Mouse (Mus musculus): Measurements from ENCODE around the gene Atp1b2. TPM values are rescaled to one million over a fixed set of nuclear protein-coding genes. Genes with fewer than 3 reads are reported as not detected.

The Atp1b2 gene
- polyA plus RNA-seq, 1 experiment: not detected

- peaks cover 7% of the 10 kb centered on the region for H3K4me1 ChIP-seq (ENCODE audit: control insufficient read depth, insufficient read depth, low read length)
- H3K27ac ChIP-seq (ENCODE audit: insufficient read depth, low read depth, low read length): no peak overlapping the region
- H3K4me3 ChIP-seq (ENCODE audit: insufficient read depth, low read length): no peak overlapping the region
- TF ChIP-seq POLR2A (IDR thresholded peaks at IDR 0.05; ENCODE audit: borderline replicate concordance, low read depth, low read length) (no peak), CTCF (IDR thresholded peaks at IDR 0.05; ENCODE audit: low read depth, low read length) (no peak)
Measured at GRCm38 (mm10) chr11:69592799-69593198, 12.9 kb downstream of the Atp1b2 start.

- H3K27ac ChIP-seq (ENCODE audit: insufficient read depth, low read depth, low read length): no peak overlapping the region
- no peak for TF ChIP-seq POLR2A (IDR thresholded peaks at IDR 0.05; ENCODE audit: borderline replicate concordance, low read depth, low read length)
- TF ChIP-seq CTCF (IDR thresholded peaks at IDR 0.05; ENCODE audit: low read depth, low read length): no peak
- H3K4me1 ChIP-seq (ENCODE audit: control insufficient read depth, insufficient read depth, low read length): peaks cover 7% of the 10 kb centered on the region
- no peak overlapping the region for H3K4me3 ChIP-seq (ENCODE audit: insufficient read depth, low read length)
Measured at GRCm38 (mm10) chr11:69591899-69592637, 13.7 kb downstream of the Atp1b2 start.

GRCm38 (mm10) chr11:69591424-69591823, 14.3 kb downstream of the Atp1b2 start:
- TF ChIP-seq POLR2A (IDR thresholded peaks at IDR 0.05; ENCODE audit: borderline replicate concordance, low read depth, low read length) (no peak), CTCF (IDR thresholded peaks at IDR 0.05; ENCODE audit: low read depth, low read length) (no peak)
- H3K27ac ChIP-seq (ENCODE audit: insufficient read depth, low read depth, low read length): no peak overlapping the region
- peaks cover 12% of the 10 kb centered on the region for H3K4me1 ChIP-seq (ENCODE audit: control insufficient read depth, insufficient read depth, low read length)
- H3K4me3 ChIP-seq (ENCODE audit: insufficient read depth, low read length): no peak overlapping the region

GRCm38 (mm10) chr11:69590622-69591021, 15.1 kb downstream of the Atp1b2 start:
- Histone ChIP-seq H3K27ac (ENCODE audit: insufficient read depth, low read depth, low read length) (no peak overlapping the region), H3K4me1 (ENCODE audit: control insufficient read depth, insufficient read depth, low read length) (peaks cover 16% of the 10 kb centered on the region), H3K4me3 (ENCODE audit: insufficient read depth, low read length) (no peak overlapping the region)
- TF ChIP-seq CTCF (IDR thresholded peaks at IDR 0.05; ENCODE audit: low read depth, low read length) (no peak), POLR2A (IDR thresholded peaks at IDR 0.05; ENCODE audit: borderline replicate concordance, low read depth, low read length) (no peak)

GRCm38 (mm10) chr11:69589207-69589834, 16.4 kb downstream of the Atp1b2 start:
- H3K27ac ChIP-seq (ENCODE audit: insufficient read depth, low read depth, low read length): no peak overlapping the region
- TF ChIP-seq POLR2A (IDR thresholded peaks at IDR 0.05; ENCODE audit: borderline replicate concordance, low read depth, low read length) (no peak), CTCF (IDR thresholded peaks at IDR 0.05; ENCODE audit: low read depth, low read length) (no peak)
- peaks cover 23% of the 10 kb centered on the region for H3K4me1 ChIP-seq (ENCODE audit: control insufficient read depth, insufficient read depth, low read length)
- H3K4me3 ChIP-seq (ENCODE audit: insufficient read depth, low read length): no peak overlapping the region

GRCm38 (mm10) chr11:69585718-69586325, 19.9 kb downstream of the Atp1b2 start:
- Histone ChIP-seq H3K4me3 (ENCODE audit: insufficient read depth, low read length) (no peak overlapping the region), H3K27ac (ENCODE audit: insufficient read depth, low read depth, low read length) (0 out of 2 replicates have a peak overlapping the region, but pooled peaks have one; percentile 5), H3K4me1 (ENCODE audit: control insufficient read depth, insufficient read depth, low read length) (peaks cover 39% of the 10 kb centered on the region)
- TF ChIP-seq POLR2A (IDR thresholded peaks at IDR 0.05; ENCODE audit: borderline replicate concordance, low read depth, low read length) (no peak), CTCF (IDR thresholded peaks at IDR 0.05; ENCODE audit: low read depth, low read length) (no peak)

- Histone ChIP-seq H3K27ac (ENCODE audit: insufficient read depth, low read depth, low read length) (no peak overlapping the region), H3K4me1 (ENCODE audit: control insufficient read depth, insufficient read depth, low read length) (peaks cover 39% of the 10 kb centered on the region), H3K4me3 (ENCODE audit: insufficient read depth, low read length) (no peak overlapping the region)
- TF ChIP-seq POLR2A (IDR thresholded peaks at IDR 0.05; ENCODE audit: borderline replicate concordance, low read depth, low read length) (no peak), CTCF (IDR thresholded peaks at IDR 0.05; ENCODE audit: low read depth, low read length) (no peak)
Measured at GRCm38 (mm10) chr11:69584937-69585336, 20.8 kb downstream of the Atp1b2 start.

- H3K4me1 ChIP-seq (ENCODE audit: control insufficient read depth, insufficient read depth, low read length): peaks cover 39% of the 10 kb centered on the region
Measured at GRCm38 (mm10) chr11:69584008-69584407, 21.7 kb downstream of the Atp1b2 start.

GRCm38 (mm10) chr11:69582230-69582805, 23.4 kb downstream of the Atp1b2 start:
- Histone ChIP-seq H3K27ac (ENCODE audit: insufficient read depth, low read depth, low read length) (no peak overlapping the region), H3K4me1 (ENCODE audit: control insufficient read depth, insufficient read depth, low read length) (peaks cover 48% of the 10 kb centered on the region), H3K4me3 (ENCODE audit: insufficient read depth, low read length) (peak overlapping the region; percentile 38)
- no peak for TF ChIP-seq POLR2A (IDR thresholded peaks at IDR 0.05; ENCODE audit: borderline replicate concordance, low read depth, low read length)
- TF ChIP-seq CTCF (IDR thresholded peaks at IDR 0.05; ENCODE audit: low read depth, low read length): no peak

More at GRCm38 (mm10) chr11:69584008-69584407, 21.7 kb downstream of the Atp1b2 start:
- no peak for TF ChIP-seq CTCF (IDR thresholded peaks at IDR 0.05; ENCODE audit: low read depth, low read length)
- no peak for TF ChIP-seq POLR2A (IDR thresholded peaks at IDR 0.05; ENCODE audit: borderline replicate concordance, low read depth, low read length)
- Histone ChIP-seq H3K27ac (ENCODE audit: insufficient read depth, low read depth, low read length) (no peak overlapping the region), H3K4me3 (ENCODE audit: insufficient read depth, low read length) (no peak overlapping the region)

Measured in bone marrow macrophage, adult 2 months (primary cell).